Mouse (Mus musculus): ENCODE data around the gene Myzap.

DNA sequence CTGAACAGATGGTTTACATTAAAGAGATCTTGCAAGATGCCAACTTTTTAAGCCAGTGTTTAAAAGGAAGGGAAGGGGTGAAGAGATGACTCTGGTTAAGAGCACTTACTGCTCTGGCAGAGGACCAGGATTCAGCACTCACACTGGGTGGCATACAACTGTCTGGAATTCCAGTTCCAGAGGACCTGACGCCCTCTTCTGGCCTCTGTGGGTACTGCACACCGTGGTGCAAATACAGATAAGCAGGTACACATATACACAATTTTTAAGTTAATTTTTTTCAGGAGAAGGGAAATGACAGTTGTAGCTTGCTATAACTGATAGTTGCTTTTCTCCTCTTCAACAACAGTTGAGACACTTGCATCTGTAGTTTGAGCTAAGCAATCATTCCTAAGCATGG, 62.2 kb downstream of the Myzap start:
- no peak for TF ChIP-seq POLR2A (IDR thresholded peaks at IDR 0.05; ENCODE audit: borderline replicate concordance, insufficient read depth, low read length)
- no peak for TF ChIP-seq CTCF (IDR thresholded peaks at IDR 0.05; ENCODE audit: borderline replicate concordance, insufficient read depth, low read depth, low read length)

All from cerebellum, adult 2 months (tissue).